Mouse (Mus musculus) testis, adult 2 months (tissue): ENCODE data around the gene Cenpm.

ENCODE experiments used
- CTCF ChIP-seq: fragments of 200-500 bp; IDR thresholded peaks from 2 replicates; pipeline ENCODE4 v1.5.1; 2012; ENCODE audit warnings: low read depth, mild to moderate bottlenecking, inconsistent platforms, low read length, moderate library complexity; ENCODE audit not compliant: control insufficient read depth, insufficient read depth, insufficient replicate concordance
- POLR2A ChIP-seq: fragments of 200-500 bp; IDR thresholded peaks from 2 replicates; pipeline ENCODE4 v1.6.1; 2012; ENCODE audit warnings: low read depth, mild to moderate bottlenecking, inconsistent platforms, low read length, moderate library complexity; ENCODE audit not compliant: control insufficient read depth

DNA sequence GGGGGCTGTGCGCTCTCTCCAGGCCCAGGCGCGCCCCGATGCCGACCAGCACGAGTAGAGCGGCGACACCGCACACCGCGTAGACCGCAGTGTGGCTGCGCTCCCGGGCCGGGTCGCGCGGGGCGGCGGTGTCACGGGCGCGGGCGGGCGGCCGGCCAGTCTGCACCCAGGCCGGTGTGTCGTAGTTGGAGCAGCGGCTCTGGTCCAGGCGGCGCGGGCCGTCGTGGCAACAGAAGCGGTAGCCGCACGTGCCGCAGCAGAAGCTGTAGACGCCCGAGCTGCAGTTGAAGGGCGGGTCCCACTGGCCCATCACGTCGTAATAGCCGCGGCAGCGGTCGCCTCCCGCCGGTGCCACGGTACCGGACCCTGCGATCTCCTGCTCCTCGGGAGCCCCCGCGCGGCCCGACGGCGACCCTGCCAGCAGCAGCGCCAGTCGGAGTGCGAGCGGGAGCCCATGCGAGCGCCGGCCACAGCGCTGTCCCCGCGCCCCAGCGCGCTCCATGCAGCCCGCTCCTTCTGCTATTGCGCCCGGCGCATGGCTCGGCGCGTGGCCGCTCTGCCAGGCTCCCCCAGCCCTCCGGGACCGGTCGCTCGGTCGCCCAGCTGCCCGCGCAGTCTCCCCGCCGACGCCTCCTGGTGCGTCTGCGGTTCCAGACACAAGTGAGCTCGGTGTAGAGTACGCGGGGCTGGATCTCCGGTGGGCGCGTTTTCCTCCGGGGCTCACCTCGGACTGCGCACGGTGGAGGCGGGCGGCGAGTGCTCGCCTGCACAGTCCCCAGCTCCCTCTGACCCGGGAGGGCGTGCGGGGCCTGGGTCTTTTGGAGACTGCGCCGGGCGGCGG is 32.4 kb downstream of the Cenpm start:
- TF ChIP-seq CTCF (no peak), POLR2A (no peak)
